Mouse (Mus musculus) large intestine, adult 2 months (tissue): Measurements from ENCODE around the gene Prps1. TPM values are rescaled to one million over a fixed set of nuclear protein-coding genes. Genes with fewer than 3 reads are reported as not detected.
"Not testable (repeated sequence)": the region's sequence is repeated elsewhere in the genome, so short reads cannot be mapped to it uniquely, and the experiment has no call there.

Experiments
- DNase-seq: peaks from one replicate; pipeline ENCODE4 v3.0.0-alpha.2; 2012; ENCODE audit warnings: low read depth, low spot score
- WGBS: fragments of 180-500 bp; shearing (Covaris S2); methylation state at CpG from one replicate; pipeline ENCODE4 v1.1.7; 2018; 5-methylcytosine and 5-hydroxymethylcytosine counted together
- polyA plus RNA-seq: library from polyadenylated mRNA; depleted of rRNA; stranded (reverse); fragments of >200 nt; gene quantifications from 2 replicates; pipeline ENCODE4 v1.2.3, GENCODE M21; 2012

Gene Prps1
- polyA plus RNA-seq, 1 experiment = 9.4 TPM

- DNase-seq = no peak
- WGBS = 88% methylated on average over 6 of the region's 6 CpGs
Observed at GRCm38 (mm10) chrX:140494170-140494569, 37.8 kb downstream of the Prps1 start.

DNA sequence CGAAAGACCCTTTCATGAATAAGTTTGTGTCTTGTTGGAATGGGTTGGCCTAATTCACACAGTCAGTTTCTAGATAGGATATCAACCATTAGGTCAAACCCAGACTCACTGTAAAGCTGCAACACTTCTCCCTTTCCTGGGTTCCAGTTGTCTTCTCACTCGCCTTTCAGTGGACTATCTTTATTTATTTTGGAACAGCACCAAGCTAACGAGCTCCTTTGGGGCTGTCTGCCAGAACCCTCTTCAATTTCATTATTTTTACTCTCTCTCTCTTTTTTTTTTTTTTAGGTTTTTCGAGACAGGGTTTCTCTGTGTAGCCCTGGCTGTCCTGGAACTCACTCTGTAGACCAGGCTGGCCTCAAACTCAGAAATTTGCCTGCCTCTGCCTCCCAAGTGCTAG lies 42.0 kb downstream of the Prps1 start:
- not testable (repeated sequence) for DNase-seq
- WGBS = 45% methylated on average over 4 of the region's 4 CpGs

DNA sequence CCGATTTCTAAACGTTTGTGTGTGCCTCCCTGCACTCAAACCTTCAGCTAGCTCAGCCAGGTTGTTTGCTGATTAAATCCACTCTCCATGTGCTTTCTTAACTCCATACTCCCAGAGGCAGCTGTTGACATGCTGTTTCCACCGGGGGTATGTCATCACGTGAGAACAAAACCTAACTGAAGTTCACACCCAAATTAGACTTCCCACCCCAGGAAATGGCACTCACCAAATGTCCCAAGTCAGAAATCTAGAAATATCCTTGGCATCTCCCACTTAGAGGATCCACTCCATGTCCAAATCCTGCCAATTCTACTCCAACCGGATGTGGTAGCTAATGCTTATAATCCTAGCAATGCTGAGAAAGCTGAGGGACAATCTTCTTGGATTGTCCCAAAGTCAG lies 43.9 kb downstream of the Prps1 start:
- DNase-seq = no peak
- 66% methylated on average over 5 of the region's 5 CpGs for WGBS

DNA sequence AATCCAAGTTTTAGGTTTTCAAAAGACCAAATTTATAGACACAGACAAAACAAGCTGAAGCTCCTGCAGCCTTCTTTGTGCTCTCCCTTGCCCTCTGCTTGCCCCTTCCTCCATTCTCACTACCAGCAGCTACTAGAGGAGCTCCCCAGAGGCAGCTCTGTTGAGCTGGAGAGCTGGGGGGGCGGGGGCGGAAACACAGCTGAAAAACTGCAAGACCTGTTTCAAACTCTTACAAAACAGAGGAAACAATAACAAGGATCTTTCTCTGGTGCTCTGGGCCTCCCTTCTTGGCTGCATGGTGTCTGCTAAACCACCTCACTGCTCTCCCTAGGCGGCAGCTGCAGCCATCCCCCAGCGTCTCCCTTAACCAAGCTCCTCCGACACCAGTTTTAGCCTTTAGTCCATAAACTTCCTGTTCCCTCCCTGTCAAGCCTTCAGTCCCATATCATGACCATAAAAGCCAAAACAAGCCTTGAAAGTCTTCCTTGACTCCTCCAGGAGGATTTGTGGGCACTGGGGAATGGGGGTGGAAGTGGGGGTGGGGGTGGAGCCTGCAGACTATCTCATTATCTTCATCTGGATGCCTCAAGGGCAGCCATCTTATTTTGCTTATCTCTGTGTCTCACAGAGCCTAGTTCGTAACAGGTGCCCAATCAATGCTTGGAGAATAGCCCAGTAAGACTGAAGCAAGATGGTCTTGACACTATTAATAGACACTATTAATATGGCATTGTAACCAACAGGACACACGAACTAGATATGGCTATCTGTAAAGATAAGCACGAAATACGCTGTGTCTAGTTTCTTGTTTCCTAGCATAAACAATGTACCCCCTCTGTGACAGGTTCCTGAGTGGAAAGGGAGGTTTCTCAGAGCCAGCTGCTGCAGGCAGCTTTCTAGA lies 45.2 kb downstream of the Prps1 start:
- no peak for DNase-seq
- WGBS = 64% methylated on average over 9 of the region's 9 CpGs

- no peak for DNase-seq
- 16% methylated on average over 7 of the region's 7 CpGs for WGBS
Observed at GRCm38 (mm10) chrX:140503905-140504304, 47.5 kb downstream of the Prps1 start.

- no peak for DNase-seq
- WGBS = 34% methylated on average over 15 of the region's 15 CpGs
Observed at GRCm38 (mm10) chrX:140505497-140506238, 49.3 kb downstream of the Prps1 start.

DNA sequence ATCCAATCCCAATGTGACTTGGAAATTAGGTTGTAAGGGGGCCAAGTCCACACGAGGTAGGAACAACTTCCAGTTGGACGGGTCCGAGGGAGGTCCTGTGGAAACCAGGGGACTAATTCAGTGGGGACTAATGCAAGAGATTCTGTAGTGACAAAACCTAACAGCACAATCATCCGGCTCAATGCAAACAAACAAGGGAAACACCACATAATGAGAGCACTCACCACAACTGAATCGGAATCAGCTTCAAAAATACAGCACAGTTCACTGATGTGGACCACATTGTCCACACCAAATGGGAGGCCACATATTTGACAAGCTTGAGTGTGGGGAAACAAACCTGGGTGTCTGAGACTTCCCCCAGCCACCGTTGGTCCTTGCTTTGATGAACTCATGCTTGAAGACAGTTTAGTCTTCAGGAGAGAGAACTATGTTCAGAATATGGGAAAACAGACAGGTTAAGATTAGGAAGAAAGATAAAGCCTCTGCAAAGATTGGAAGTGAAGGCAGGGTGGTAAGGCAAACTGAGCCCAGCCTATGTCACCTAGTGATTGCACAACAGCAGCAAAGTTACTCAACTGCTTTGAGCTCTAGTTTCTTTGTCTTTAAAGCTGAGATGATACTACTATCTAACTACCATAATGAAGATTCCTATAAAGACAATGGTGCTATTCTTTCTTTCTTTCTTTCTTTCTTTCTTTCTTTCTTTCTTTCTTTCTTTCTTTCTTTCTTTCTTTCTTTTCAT lies 50.2 kb downstream of the Prps1 start:
- no peak for DNase-seq
- WGBS = 61% methylated on average over 6 of the region's 6 CpGs

DNA sequence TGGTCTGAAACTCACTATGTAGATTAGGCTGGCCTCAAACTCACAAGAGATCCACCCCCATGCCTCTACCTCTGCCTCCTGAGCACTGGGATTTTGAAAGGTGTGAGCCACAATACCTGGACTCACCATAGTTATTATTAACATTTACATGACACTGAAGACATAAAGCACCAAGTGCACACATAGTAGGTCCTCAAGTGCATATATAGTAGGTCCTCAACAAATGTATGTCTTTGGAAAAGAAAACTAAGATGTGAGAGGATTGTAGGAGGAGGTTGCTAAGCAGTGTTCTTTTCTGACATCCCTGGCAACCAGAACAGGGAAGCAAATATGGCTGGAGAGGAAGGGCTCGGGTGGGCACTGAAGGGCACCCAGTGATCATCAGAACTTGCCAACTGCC lies 51.0 kb downstream of the Prps1 start:
- 91% methylated on average over 1 of the region's 1 CpGs for WGBS
- no peak for DNase-seq

- DNase-seq = not testable (repeated sequence)
- 89% methylated on average over 4 of the region's 4 CpGs for WGBS
Observed at GRCm38 (mm10) chrX:140508791-140509190, 52.4 kb downstream of the Prps1 start.

DNA sequence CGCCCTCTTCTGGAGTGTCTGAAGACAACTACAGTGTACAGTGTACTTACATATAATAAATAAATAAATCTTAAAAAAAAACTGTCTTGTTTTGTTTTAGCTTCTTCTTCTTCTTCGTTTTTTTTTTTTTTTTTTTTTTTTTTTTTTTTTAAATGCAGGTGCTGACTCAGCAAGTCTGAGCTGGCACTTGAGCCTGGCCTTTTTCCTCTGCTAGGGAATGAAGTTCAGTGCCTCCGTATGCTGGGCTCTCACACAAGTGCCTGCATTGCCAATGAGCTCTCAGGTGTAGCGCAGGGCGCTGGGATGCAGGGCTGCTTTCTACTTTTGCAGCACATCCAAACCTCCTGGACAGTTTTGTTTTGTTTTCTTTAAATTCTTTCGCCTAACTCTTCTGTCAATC lies 53.4 kb downstream of the Prps1 start:
- no peak for DNase-seq
- WGBS = 63% methylated on average over 6 of the region's 6 CpGs

GRCm38 (mm10) chrX:140510696-140511429 lies 54.5 kb downstream of the Prps1 start:
- no peak for DNase-seq
- 39% methylated on average over 24 of the region's 24 CpGs for WGBS

DNA sequence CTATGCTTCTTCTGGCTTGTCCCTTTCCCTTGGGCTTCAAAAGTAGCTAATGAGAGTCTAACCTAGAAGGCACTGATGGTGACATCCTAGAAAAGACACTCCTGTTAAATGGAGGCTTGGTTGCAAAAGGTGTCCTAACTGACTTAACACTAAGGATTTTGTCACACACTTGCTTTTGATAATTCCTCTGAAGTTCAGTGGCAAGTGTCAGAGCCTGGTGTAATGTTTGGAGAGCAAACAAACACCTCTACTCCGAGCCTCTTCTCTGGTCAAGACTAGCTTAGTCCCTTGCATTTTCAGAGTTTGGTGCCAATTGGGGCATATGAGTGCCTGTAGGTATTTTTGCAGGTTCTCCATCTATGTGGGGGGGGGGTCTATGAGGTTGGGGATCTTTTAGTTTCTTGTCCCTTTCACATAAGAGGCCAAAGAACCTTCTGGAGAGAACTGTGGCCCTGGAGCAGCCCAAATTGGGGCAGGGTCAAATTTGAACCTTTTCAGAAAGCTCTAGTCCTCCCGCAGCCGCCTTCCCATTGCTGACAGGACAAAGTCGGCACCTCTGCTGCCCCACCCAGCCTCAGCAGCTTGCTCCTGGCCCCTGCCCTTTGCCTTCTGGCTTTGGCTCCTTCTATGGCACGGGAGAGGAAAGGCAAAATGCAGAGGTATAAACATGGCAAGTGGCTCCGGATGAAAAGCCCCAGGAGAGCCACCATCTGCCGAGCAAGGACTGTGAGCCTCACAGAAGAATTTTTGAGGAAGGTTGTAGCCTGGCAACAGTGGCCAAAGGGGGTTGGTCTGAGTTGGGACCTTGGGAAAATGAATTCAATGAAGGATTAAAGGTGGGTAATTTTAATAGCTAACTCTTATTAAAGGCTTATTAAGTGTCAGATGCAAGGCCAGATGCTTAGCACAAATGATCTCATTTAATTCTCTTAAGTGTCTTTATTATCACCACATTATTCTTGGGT lies 55.6 kb downstream of the Prps1 start:
- DNase-seq = no peak
- WGBS = 35% methylated on average over 7 of the region's 7 CpGs

GRCm38 (mm10) chrX:140513379-140513778 lies 57.0 kb downstream of the Prps1 start:
- 63% methylated on average over 2 of the region's 2 CpGs for WGBS
- no peak for DNase-seq

DNA sequence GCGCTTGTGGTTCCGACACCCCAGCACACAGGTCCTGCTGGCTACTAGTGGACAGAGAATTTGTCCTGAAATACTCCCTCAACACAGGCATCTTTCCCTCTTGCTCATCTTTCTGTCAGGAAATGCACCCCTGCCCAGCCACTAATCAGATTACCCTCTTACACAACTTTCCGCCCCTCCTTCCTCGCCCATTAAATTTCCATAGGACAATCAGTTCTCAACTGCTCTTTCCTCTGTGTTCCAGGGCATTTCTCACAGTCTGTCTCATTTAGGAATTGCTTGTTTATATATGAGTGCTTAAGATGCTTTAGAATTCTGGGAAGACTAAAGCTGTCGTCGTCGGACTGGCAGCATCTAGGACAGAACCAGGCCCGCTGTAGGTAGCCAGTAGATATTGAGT lies 61.9 kb downstream of the Prps1 start:
- WGBS = 84% methylated on average over 8 of the region's 8 CpGs
- DNase-seq = no peak

GRCm38 (mm10) chrX:140520146-140521102 lies 64.0 kb downstream of the Prps1 start:
- WGBS = 18% methylated on average over 25 of the region's 25 CpGs
- DNase-seq = no peak

DNA sequence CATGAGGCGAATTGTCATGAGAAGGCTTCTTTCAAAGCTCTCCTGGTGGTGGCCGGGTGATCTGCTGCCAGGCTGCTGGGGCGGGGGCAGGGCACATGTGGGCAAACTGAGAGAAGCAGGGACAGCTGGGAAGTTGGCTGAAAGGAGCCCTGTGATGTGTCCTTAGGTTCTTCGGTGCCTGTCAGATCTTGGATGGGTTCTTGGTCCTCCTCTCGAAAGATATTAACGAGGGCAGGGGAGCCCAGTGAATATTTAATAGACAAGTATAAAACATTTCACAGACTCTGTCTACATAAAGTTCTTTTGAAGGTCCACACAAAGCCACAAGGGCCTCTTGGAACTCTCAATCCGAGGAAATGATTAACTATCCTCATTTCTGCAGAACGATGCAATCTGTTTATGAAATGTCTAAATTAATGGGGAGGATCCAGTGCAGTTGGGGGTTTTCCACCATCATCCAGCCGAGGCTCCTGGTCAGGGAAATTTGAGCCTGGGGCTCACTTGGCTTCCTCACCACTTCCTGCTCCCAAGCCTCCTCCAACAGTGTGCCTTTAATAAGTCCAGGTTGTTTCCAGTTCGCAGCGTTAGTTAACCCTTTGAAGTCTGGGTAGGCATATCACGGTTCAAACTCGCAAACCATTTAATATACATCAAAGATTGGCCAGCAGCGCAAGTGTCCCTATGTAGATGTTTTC lies 65.8 kb downstream of the Prps1 start:
- WGBS = 33% methylated on average over 14 of the region's 14 CpGs
- DNase-seq = no peak

DNA sequence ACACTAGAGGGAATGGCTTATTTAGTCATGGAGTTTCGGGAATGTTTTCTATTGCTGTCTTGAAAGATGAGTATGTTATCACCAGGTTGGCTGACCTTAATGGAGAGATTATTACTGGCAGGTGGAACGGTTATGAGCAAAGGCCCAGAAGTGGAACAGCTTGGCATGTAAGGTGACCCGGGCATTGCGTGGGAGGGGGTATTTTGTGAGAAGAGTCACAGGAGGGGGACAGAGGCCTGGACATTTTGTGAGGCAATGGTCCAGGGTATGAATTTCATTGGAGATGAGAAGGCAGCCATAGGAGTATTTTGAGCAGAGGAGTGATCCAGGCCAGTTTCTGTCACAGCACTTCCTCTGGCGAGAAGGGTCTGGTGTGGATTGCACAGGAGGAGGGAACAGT lies 67.8 kb downstream of the Prps1 start:
- 91% methylated on average over 5 of the region's 5 CpGs for WGBS
- DNase-seq = no peak
